Mouse (Mus musculus) inflammation-experienced regulatory T-cells, adult 6 months (primary cell): ENCODE results near the gene Gm21996. TPM values are rescaled to one million over a fixed set of nuclear protein-coding genes. Genes with fewer than 3 reads are reported as not detected.
"Not testable (repeated sequence)": the region's sequence is repeated elsewhere in the genome, so short reads cannot be mapped to it uniquely, and the experiment has no call there.

Source experiments
- ATAC-seq: one replicate; pipeline ENCODE4 v1.8.0; 2017
- polyA plus RNA-seq, 3 experiments: library from polyadenylated mRNA; unstranded; fragments of 100-300 nt; shearing (Covaris generic); gene quantifications; one replicate each; pipeline ENCODE4 v1.2.1; 2017

Gm21996 gene
- polyA plus RNA-seq = not detected

DNA sequence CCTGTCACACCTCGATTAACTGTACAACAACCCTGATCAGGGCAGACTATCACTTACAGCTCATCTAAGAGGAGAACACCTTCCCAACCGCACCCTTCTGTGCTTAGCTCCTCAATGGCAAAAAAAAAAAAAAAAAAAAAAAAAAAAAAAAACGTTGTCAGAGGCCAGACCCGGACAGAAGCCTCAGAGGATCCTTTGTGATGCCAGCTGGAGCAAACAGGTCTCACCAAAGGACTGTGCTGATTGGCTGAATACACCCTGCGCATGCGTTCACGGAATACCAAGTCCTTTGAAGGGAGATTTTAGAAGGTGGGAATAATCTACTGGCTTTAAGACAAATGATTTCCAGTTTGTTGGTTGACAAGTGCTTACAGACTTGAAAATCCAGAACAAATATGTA lies at the start of gene Gm21996:
Gene Gm21996 (minus strand): TSS at position 101 of the 400 bp plus-strand sequence.
- ATAC-seq = not testable (repeated sequence)
